Mouse (Mus musculus): Measurements from ENCODE around the gene Trp73. TPM values are rescaled to one million over a fixed set of nuclear protein-coding genes. Genes with fewer than 3 reads are reported as not detected.

Trp73 gene
- polyA plus RNA-seq, 1 experiment = 2.8 TPM

DNA sequence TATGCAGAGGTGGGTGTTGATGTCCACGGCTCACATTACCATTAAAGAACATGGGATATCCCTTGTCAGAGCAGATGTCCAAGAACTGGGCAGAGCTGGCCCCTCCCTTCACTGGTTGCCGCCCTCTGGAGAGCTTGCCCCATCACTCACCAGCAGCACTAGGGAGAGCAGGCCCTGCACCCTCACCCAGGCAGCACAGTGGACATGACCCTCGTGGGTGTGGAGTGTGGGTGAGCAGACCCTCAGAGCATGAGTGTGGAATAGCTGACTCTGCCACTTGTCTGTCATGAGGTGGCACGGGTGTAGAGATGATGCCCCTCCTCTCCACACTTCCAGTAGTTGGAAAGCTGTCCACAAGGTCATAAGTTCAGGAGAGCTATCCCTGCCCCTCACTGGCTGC is 5.2 kb downstream of the Trp73 start:
- Histone ChIP-seq H3K27ac (ENCODE audit: insufficient read depth, low read length) (no peak overlapping the region), H3K9ac (ENCODE audit: low read depth, poor library complexity, severe bottlenecking) (no peak overlapping the region), H3K9me3 (replicated peaks; ENCODE audit: control insufficient read depth, insufficient read depth, low read length, poor library complexity, severe bottlenecking) (no peaks in the 10 kb centered on the region), H3K36me3 (ENCODE audit: control insufficient read depth, insufficient read depth, low read length, poor library complexity, severe bottlenecking) (no peaks in the 10 kb centered on the region), H3K4me3 (ENCODE audit: low read depth, low read length) (no peak overlapping the region), H3K4me1 (ENCODE audit: control insufficient read depth, insufficient read depth, low read length) (no peaks in the 10 kb centered on the region), H3K27me3 (ENCODE audit: control insufficient read depth, insufficient read depth, low read length, poor library complexity, severe bottlenecking) (peaks cover 8% of the 10 kb centered on the region)
- no peak for TF ChIP-seq CTCF (IDR thresholded peaks at IDR 0.05; ENCODE audit: low read depth, low read length)
- no peak for TF ChIP-seq EP300 (IDR thresholded peaks at IDR 0.05; ENCODE audit: insufficient read depth, low read depth, low read length)
- TF ChIP-seq POLR2A (IDR thresholded peaks at IDR 0.05; ENCODE audit: insufficient read depth, low read length) = no peak

DNA sequence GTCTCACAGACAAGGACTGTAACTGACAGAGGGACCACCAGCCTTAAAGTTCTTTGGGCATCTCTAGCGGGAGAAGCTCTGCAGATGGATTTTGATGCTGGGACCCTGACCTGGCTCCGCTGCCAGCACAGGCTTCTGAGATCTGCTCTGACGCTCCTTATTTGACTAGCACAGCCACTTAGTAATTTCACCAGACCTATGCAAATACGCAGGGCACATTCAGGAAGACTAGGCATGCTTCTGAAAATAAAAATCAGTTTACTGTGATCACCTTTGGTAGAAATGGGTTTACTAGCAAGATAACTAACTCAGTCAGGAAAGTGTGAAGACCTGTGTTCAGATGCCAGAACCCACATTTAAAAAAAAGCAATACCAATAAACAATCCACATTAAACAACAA is 8.1 kb downstream of the Trp73 start:
- Histone ChIP-seq H3K4me1 (ENCODE audit: control insufficient read depth, insufficient read depth, low read length) (no peaks in the 10 kb centered on the region), H3K27me3 (ENCODE audit: control insufficient read depth, insufficient read depth, low read length, poor library complexity, severe bottlenecking) (no peaks in the 10 kb centered on the region), H3K9ac (ENCODE audit: low read depth, poor library complexity, severe bottlenecking) (no peak overlapping the region), H3K4me3 (ENCODE audit: low read depth, low read length) (no peak overlapping the region), H3K27ac (ENCODE audit: insufficient read depth, low read length) (no peak overlapping the region), H3K36me3 (ENCODE audit: control insufficient read depth, insufficient read depth, low read length, poor library complexity, severe bottlenecking) (no peaks in the 10 kb centered on the region), H3K9me3 (replicated peaks; ENCODE audit: control insufficient read depth, insufficient read depth, low read length, poor library complexity, severe bottlenecking) (no peaks in the 10 kb centered on the region)
- TF ChIP-seq POLR2A (IDR thresholded peaks at IDR 0.05; ENCODE audit: insufficient read depth, low read length) = no peak
- no peak for TF ChIP-seq EP300 (IDR thresholded peaks at IDR 0.05; ENCODE audit: insufficient read depth, low read depth, low read length)
- TF ChIP-seq CTCF (IDR thresholded peaks at IDR 0.05; ENCODE audit: low read depth, low read length) = no peak

- no peak for TF ChIP-seq EP300 (IDR thresholded peaks at IDR 0.05; ENCODE audit: insufficient read depth, low read depth, low read length)
- no peak for TF ChIP-seq POLR2A (IDR thresholded peaks at IDR 0.05; ENCODE audit: insufficient read depth, low read length)
- no peak for TF ChIP-seq CTCF (IDR thresholded peaks at IDR 0.05; ENCODE audit: low read depth, low read length)
- Histone ChIP-seq H3K4me3 (ENCODE audit: low read depth, low read length) (no peak overlapping the region), H3K4me1 (ENCODE audit: control insufficient read depth, insufficient read depth, low read length) (no peaks in the 10 kb centered on the region), H3K9ac (ENCODE audit: low read depth, poor library complexity, severe bottlenecking) (no peak overlapping the region), H3K36me3 (ENCODE audit: control insufficient read depth, insufficient read depth, low read length, poor library complexity, severe bottlenecking) (no peaks in the 10 kb centered on the region), H3K9me3 (replicated peaks; ENCODE audit: control insufficient read depth, insufficient read depth, low read length, poor library complexity, severe bottlenecking) (no peaks in the 10 kb centered on the region), H3K27me3 (ENCODE audit: control insufficient read depth, insufficient read depth, low read length, poor library complexity, severe bottlenecking) (no peaks in the 10 kb centered on the region), H3K27ac (ENCODE audit: insufficient read depth, low read length) (no peak overlapping the region)
Measured at GRCm38 (mm10) chr4:154129950-154130349, 10.1 kb downstream of the Trp73 start.

- H3K27me3 ChIP-seq (ENCODE audit: control insufficient read depth, insufficient read depth, low read length, poor library complexity, severe bottlenecking) = no peaks in the 10 kb centered on the region
- H3K4me3 ChIP-seq (ENCODE audit: low read depth, low read length) = no peak overlapping the region
- no peaks in the 10 kb centered on the region for H3K4me1 ChIP-seq (ENCODE audit: control insufficient read depth, insufficient read depth, low read length)
- H3K9ac ChIP-seq (ENCODE audit: low read depth, poor library complexity, severe bottlenecking) = no peak overlapping the region
- H3K27ac ChIP-seq (ENCODE audit: insufficient read depth, low read length) = no peak overlapping the region
- H3K9me3 ChIP-seq (replicated peaks; ENCODE audit: control insufficient read depth, insufficient read depth, low read length, poor library complexity, severe bottlenecking) = no peaks in the 10 kb centered on the region
- no peaks in the 10 kb centered on the region for H3K36me3 ChIP-seq (ENCODE audit: control insufficient read depth, insufficient read depth, low read length, poor library complexity, severe bottlenecking)
- TF ChIP-seq POLR2A (IDR thresholded peaks at IDR 0.05; ENCODE audit: insufficient read depth, low read length) (no peak), CTCF (IDR thresholded peaks at IDR 0.05; ENCODE audit: low read depth, low read length) (no peak), EP300 (IDR thresholded peaks at IDR 0.05; ENCODE audit: insufficient read depth, low read depth, low read length) (no peak)
Measured at GRCm38 (mm10) chr4:154127273-154127672, 12.7 kb downstream of the Trp73 start.

DNA sequence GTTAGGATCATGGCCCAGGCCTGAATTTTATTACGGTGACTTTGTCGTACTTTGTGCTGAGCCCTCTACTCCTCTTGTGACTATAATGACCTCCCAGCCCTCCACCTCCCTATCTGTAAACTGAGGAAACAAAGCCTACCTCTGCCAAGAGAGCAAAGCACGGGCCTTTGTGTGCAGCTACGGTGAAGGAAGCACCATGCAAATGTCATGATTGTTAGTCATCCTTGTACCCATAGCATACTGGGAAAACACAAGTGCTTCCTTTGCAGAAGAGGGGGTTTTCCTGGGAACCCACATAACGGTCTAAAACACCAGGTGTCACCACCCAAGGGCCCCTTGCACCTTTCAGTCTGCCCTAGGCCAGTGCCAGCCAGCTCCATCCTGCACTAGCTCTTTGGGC is 14.8 kb downstream of the Trp73 start:
- no peak for TF ChIP-seq POLR2A (IDR thresholded peaks at IDR 0.05; ENCODE audit: insufficient read depth, low read length)
- no peak for TF ChIP-seq EP300 (IDR thresholded peaks at IDR 0.05; ENCODE audit: insufficient read depth, low read depth, low read length)
- TF ChIP-seq CTCF (IDR thresholded peaks at IDR 0.05; ENCODE audit: low read depth, low read length) = no peak
- Histone ChIP-seq H3K9me3 (replicated peaks; ENCODE audit: control insufficient read depth, insufficient read depth, low read length, poor library complexity, severe bottlenecking) (no peaks in the 10 kb centered on the region), H3K27me3 (ENCODE audit: control insufficient read depth, insufficient read depth, low read length, poor library complexity, severe bottlenecking) (no peaks in the 10 kb centered on the region)

GRCm38 (mm10) chr4:154123553-154123952 is 16.5 kb downstream of the Trp73 start:
- TF ChIP-seq CTCF (IDR thresholded peaks at IDR 0.05; ENCODE audit: low read depth, low read length) = no peak
- no peak for TF ChIP-seq POLR2A (IDR thresholded peaks at IDR 0.05; ENCODE audit: insufficient read depth, low read length)
- no peak for TF ChIP-seq EP300 (IDR thresholded peaks at IDR 0.05; ENCODE audit: insufficient read depth, low read depth, low read length)

More for the DNA sequence above, 14.8 kb downstream of the Trp73 start:
- Histone ChIP-seq H3K4me3 (ENCODE audit: low read depth, low read length) (no peak overlapping the region), H3K4me1 (ENCODE audit: control insufficient read depth, insufficient read depth, low read length) (no peaks in the 10 kb centered on the region), H3K27ac (ENCODE audit: insufficient read depth, low read length) (no peak overlapping the region), H3K36me3 (ENCODE audit: control insufficient read depth, insufficient read depth, low read length, poor library complexity, severe bottlenecking) (no peaks in the 10 kb centered on the region), H3K9ac (ENCODE audit: low read depth, poor library complexity, severe bottlenecking) (no peak overlapping the region)

More at GRCm38 (mm10) chr4:154123553-154123952, 16.5 kb downstream of the Trp73 start:
- Histone ChIP-seq H3K27me3 (ENCODE audit: control insufficient read depth, insufficient read depth, low read length, poor library complexity, severe bottlenecking) (no peaks in the 10 kb centered on the region), H3K9me3 (replicated peaks; ENCODE audit: control insufficient read depth, insufficient read depth, low read length, poor library complexity, severe bottlenecking) (no peaks in the 10 kb centered on the region), H3K4me1 (ENCODE audit: control insufficient read depth, insufficient read depth, low read length) (no peaks in the 10 kb centered on the region), H3K36me3 (ENCODE audit: control insufficient read depth, insufficient read depth, low read length, poor library complexity, severe bottlenecking) (no peaks in the 10 kb centered on the region), H3K4me3 (ENCODE audit: low read depth, low read length) (no peak overlapping the region), H3K27ac (ENCODE audit: insufficient read depth, low read length) (no peak overlapping the region), H3K9ac (ENCODE audit: low read depth, poor library complexity, severe bottlenecking) (no peak overlapping the region)

All from ES-Bruce4 (cell line).